Mouse (Mus musculus) lung, adult 2 months (tissue): Measurements from ENCODE around the gene Slc25a12.

Experiments used
- CTCF ChIP-seq: fragments of 200-500 bp; IDR thresholded peaks from 2 replicates; pipeline ENCODE4 v1.5.1; 2011; ENCODE audit warnings: mild to moderate bottlenecking, low read length, control low read depth; ENCODE audit not compliant: insufficient read depth
- POLR2A ChIP-seq: fragments of 200-500 bp; IDR thresholded peaks from 2 replicates; pipeline ENCODE4 v1.6.1; 2011; ENCODE audit warnings: low read depth, mild to moderate bottlenecking, control low read depth, low read length, borderline replicate concordance; ENCODE audit errors: extremely low read depth

- no peak for TF ChIP-seq POLR2A
- TF ChIP-seq CTCF = no peak
Observed at GRCm38 (mm10) chr2:71374275-71375155, 7.0 kb upstream of the Slc25a12 start.
